Mouse (Mus musculus): ENCODE measurements around the gene Dusp12.

Dusp12 gene

DNA sequence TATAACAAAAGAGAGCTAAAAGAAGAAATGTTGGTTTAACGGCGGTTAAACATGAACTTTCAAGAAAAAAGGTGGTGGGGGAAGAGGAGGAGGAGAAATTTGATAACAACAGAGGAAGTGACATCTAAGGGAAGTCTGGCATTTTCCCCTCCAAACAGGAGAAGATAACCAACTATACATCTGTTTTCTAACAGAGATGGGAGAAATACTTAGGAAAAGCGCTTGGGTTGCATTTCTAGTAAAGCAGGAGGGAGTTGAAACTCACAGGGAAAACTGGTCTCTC is 23.0 kb downstream of the Dusp12 start:
- DNase-seq (ENCODE audit: low spot score), result no peak

DNA sequence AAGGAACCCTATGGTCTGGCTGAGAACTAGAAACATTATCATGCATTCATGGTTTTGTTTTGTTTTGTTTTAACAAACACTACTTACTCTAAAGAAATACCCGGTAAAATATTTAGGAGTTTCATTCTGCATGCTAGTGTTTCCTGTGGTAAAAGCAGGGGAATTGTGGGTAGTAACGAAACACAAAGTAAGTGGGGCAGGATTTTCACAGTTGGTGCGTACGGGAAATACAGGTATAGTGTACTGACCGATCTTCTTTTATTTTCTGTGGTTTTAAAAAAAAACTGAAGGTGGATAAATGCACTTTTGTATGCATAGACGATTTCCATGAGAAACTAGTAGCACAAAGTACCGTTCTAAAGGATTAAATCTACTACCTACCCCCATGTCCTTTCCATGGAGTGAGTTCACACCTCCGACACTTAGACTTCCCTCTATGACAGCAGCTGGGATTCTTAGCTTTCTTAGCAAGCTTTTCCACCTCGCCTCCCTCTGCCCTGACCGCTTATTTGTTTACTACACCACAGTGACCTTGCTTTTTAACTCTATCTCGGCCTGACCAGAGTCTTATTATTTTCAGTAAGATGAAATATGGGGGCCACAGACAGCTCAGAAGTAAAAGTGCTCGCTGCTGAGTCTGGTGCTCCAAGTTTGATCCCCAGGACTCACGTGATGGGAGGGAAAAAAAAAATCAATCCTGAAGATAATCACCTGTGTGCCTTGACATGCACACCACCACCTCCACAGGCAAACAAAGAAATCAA is 23.5 kb downstream of the Dusp12 start:
- DNase-seq (ENCODE audit: low spot score), result no peak

DNA sequence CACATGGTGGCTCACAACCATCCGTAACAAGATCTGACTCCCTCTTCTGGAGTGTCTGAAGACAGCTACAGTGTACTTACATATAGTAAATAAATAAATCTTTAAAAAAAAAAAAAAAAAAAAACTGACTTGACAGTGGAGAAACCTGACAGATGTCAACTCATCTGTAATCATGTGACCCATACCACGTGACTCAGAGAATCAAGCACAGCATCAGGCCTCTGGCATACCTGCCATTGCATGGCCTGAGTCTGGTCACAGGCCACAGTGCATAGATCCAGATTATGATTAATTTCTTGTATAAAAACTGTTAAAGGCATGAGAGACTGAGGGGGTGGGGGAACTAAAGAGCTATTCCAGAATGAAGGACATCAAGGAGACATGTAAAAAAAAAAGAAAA is 26.5 kb downstream of the Dusp12 start:
- DNase-seq (ENCODE audit: low spot score), result no peak

DNA sequence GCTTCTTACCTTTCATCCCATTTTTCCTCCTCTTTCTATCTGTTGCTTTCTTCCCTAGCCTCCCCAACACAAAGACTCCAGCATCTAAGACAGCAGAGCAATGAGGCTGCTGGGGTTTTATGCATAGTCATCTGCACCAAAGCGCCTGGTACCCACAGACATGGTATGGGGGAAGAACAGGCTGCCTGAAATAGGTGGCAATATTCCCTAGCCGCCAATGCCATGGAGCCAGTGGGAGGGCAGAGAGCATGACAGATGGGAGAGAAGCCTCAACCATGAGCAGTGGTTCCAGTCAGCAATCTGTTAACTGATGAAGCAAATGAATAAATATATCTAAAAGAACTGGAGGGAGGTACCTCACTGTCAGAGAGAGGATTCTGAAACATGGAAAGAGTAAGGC is 28.0 kb downstream of the Dusp12 start:
- DNase-seq (ENCODE audit: low spot score), result no peak

DNA sequence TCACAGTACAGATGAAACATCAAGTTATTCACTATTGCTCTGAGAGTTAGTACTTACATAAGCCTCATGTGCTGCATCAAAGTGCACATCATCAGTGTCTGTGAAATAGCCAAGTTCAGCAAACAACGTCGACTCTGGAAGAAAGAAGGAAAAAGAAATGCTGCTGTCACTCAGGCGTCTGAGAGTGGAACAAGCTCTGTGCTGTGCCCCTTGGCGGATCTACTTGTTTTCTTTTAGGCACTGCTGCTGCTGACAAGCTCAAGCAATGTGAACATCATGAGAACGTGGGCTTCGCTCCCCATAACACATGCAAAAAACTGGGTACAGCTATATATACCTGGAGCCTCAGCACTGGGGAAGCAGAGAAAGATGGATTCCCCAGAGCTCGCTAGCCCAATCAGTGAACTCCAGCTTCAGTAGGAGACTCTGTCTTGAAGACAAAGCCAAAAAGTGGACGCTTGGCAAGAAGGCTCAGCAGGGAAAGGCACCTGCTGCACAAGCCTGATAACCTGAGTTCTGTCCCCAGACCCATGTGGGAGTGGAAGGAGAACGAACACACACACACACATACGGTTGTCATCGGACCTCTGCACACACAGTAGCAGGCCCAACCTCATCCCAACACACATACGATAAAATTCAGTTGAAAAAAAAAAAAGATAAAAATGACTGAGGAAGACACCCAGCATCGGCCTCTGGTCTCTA is 30.1 kb downstream of the Dusp12 start:
- no peak for DNase-seq (ENCODE audit: low spot score)

DNA sequence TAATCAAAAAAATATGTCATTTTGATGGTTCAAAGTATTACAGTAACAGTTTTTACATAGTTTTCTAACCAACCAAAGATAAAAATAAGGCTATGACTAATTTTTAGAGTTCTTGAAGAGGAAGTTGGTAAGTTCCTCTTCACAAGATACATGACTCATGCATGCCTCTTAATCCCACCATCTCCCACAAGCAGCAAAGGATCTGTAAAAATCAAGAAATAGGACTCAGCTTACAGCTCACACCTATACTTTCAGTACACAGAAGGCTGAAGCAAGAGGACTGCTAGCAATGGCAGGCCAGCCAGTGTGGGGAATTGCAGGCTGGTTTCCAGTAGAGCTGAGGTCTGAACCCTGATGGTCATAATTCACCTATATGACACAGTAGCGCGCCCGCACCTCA is 31.7 kb downstream of the Dusp12 start:
- DNase-seq (ENCODE audit: low spot score), result no peak

DNA sequence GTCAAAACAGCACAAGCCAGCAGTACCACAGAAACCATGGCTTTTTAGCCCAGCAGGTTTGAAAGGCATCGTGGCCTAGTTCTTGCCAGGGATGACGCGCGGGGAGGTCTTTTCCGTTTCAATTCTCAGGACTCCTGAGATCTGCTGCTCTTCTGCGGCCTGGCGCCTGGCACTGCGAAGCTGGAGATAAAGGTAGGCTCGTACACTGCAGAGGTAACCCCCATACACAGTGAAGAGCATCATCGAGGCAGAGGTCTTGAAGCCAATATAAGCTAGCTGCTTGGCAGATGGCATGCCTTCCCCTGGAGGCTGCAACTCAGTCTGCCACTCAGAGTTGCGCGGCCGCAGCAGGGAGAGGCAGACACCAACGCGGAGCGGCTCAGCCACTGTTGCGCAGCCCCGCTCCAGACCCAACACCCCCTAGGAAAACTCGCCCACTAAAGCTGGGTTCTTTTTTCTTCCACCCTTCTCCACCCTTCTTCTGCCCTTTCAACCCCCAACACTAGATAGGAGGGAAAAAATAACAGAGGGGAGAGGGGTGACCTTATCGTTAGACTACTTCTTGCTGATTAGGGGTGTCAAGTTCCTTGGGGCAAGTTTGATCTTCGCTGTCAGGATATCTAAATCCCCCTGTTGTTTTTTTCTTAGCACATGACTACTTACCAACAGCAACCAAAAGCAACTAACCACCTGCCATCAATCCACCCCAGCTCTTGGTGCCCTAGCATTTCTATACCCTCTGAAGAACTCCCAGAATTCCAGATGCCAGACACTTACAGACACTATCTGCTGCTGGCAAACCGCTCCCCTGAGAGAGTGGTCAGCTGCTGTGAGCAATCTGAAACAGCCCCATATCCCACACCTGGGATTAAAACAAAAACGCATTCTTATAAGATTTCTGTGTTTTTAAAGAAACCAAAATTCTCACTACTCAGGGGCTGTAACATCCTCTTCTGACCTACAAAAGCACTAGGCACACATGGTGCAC is 34.4 kb downstream of the Dusp12 start:
- DNase-seq (ENCODE audit: low spot score), result no peak

DNA sequence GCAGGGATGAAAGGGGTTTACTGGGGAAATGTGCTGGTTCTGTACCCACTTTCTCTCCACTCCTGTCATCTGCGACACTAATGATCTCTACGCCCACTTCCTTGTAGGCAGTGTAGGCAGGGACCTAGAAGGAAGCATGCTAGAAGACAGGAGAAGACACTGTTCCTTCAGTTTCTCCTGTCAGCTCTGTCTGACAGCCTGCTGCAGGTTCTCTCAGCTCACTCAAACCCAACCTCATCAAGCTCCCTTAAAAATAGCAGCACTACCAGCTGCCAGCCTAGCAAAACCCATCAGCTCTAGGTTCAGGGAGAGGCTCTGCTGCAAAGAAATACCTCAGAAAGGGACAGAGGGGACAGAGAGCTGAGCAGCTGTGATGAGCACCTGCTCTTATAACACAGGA is 35.3 kb downstream of the Dusp12 start:
- no peak for DNase-seq (ENCODE audit: low spot score)

DNA sequence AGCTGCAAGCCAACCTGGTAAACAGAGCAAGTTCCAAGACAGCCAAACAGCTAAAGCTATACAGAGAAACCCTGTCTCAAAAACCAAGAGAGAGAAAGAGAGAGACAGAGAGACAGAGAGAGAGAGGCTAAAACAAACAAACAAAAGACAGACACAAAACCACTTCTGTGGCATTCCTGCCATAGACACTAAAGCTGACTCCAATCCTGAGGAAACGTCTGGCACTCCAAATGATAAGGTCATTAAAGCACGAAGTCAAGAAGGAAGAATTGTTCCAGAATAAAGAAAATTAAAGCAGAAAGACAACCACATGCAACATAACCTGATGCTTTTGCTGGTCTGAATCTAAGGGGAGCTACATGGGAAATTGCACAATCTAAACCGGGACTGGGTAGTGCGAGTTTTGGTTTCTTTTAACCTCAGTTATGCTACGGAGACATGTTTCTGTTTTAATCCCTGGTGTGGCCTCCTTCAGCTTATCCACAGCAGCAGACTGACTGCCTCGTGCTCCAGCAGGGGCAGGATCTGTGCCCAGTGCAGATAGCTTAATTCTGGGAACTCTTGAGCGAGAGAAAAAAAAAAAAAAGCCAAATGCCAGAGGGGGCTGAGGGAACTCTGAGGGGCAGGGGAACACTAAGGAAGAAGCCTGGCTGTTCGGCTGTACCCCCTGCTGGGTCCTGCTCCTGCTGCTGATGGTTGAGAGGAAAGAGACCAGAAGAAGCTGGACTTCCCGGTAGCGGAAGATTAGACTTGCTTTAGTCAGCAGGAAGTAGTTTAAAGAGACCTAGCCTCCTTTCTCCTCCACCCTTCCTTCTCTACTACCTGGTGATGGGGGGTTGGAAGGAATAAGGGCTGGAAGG is 39.7 kb downstream of the Dusp12 start:
- DNase-seq (ENCODE audit: low spot score), result no peak

DNA sequence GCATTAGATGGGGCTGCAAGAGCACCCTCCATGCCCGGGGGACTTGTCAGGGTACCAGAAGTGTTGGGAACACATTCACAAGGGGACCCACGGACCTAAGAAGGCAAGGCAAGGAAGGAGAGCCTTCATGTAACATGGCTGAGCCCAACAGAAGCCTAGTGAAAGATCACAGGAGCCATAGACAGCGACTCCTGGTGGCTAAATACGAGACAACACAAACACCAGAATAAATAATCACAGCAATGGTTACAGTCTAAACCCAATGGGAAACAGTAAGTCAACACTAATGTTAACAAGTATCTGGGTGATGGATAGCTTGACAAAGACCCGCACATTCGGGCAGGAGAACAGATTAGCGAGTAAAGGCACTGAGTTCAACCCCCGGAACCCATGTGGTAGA is 41.0 kb downstream of the Dusp12 start:
- no peak for DNase-seq (ENCODE audit: low spot score)

DNA sequence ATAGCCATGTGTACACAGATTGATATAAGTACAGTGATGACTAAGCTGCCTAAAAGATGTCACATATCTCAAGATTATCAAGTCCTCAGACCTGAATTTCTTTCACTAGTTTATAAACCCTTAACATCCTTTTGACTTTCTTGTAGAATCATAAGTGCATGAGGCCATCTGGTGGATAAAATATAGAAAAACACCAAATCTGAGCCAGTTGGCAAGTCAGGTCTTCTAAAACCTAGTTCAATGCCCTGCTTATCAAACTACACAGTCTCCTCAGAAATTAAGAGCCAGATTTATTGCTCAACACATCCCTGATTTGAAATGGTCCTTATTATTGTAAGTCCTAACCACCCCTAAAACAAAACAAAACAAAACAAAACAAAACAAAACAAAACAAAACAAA is 45.7 kb downstream of the Dusp12 start:
- DNase-seq (ENCODE audit: low spot score), result peak; percentile 37

DNA sequence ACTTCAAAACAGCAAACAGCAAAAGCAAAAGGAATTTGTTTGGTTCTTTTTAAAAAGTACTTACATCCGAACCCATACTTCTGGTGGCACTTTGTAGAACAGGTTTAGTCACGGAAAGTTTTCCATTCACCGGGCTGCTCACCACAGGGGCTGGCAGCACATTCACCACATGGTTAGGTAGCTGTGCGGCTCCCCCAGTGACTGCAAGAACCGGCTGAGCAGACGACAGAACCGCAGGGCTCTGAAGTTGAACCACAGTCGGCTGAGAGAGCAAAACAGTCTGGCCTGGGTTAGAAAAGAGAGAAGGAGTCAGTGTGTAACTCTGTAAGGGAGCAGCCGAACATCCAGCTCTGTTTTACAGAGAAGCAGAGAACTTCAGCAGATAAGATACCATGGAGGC is 50.6 kb downstream of the Dusp12 start:
- no peak for DNase-seq (ENCODE audit: low spot score)

DNA sequence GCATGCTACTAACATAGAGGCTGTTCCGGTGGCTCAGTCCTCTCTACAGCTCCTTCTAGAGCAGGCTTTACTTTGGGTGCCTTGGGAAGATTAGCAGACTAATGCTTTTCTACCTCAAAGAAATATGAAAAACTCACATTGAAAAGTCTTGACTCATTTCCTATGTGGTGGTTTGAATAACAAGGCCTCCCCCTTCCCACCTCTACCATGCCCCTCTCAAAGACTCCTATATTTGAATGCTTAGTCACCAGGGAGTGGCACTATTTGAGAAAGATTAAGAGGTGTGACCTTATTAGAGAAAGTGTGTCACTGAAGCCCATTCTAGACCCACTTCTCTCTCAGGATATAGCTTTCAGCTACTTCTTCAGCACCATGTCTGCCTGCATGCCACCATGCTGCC is 55.6 kb downstream of the Dusp12 start:
- DNase-seq (ENCODE audit: low spot score), result no peak

DNA sequence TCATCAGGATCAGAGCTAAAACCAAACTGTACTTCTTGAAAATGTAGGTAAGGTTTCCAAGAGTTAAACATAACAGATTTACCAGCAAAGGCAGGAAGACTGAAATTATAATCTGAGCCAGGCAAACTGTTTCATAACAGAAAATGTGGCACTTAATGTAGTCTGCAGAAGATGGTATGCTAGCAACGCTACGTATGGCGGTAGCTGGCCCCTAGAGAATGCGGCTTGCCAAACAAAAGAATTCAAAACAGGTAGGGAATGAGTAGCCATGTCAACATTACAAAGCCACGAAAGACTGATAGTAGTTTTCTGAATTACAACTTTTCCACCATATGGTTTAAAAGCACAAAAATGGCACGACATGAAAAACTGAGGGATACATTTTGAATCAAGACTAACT is 56.0 kb downstream of the Dusp12 start:
- no peak for DNase-seq (ENCODE audit: low spot score)
